Mouse (Mus musculus) testis, adult 2 months (tissue): Measurements from ENCODE around the gene Emc7.

Experiments
- CTCF ChIP-seq: fragments of 200-500 bp; IDR thresholded peaks from 2 replicates; pipeline ENCODE4 v1.5.1; 2012; ENCODE audit warnings: low read depth, mild to moderate bottlenecking, inconsistent platforms, low read length, moderate library complexity; ENCODE audit not compliant: control insufficient read depth, insufficient read depth, insufficient replicate concordance
- POLR2A ChIP-seq: fragments of 200-500 bp; IDR thresholded peaks from 2 replicates; pipeline ENCODE4 v1.6.1; 2012; ENCODE audit warnings: low read depth, mild to moderate bottlenecking, inconsistent platforms, low read length, moderate library complexity; ENCODE audit not compliant: control insufficient read depth

- TF ChIP-seq CTCF: no peak
- no peak for TF ChIP-seq POLR2A
These were observed 17.2 kb upstream of the Emc7 start for GRCm38 (mm10) chr2:112437589-112437988.
